Mouse (Mus musculus): Measurements from ENCODE around the gene Dynlt1a. TPM values are rescaled to one million over a fixed set of nuclear protein-coding genes. Genes with fewer than 3 reads are reported as not detected.
"Not testable (repeated sequence)": the region's sequence is repeated elsewhere in the genome, so short reads cannot be mapped to it uniquely, and the experiment has no call there.

Dynlt1a gene
- polyA plus RNA-seq, 1 experiment from 2014 or later = 52.7 TPM

GRCm38 (mm10) chr17:6312755-6313154 is 4.5 kb downstream of the Dynlt1a start:
- not testable (repeated sequence) for H3K27me3 ChIP-seq; H3K4me2 ChIP-seq; H3K27ac ChIP-seq (replicated peaks); H3K9me3 ChIP-seq; H3K4me1 ChIP-seq (replicated peaks); H3K36me3 ChIP-seq; H3K4me3 ChIP-seq; ATAC-seq (ENCODE audit: low FRiP score, low read depth); H3K9ac ChIP-seq
- WGBS = 65% methylated on average over 3 of the region's 3 CpGs

GRCm38 (mm10) chr17:6311716-6312115 is 5.6 kb downstream of the Dynlt1a start:
- not testable (repeated sequence) for H3K9ac ChIP-seq; H3K36me3 ChIP-seq; H3K4me3 ChIP-seq; H3K27me3 ChIP-seq; H3K4me2 ChIP-seq; H3K4me1 ChIP-seq (replicated peaks); H3K27ac ChIP-seq (replicated peaks); ATAC-seq (ENCODE audit: low FRiP score, low read depth); H3K9me3 ChIP-seq
- 94% methylated on average over 7 of the region's 7 CpGs for WGBS

DNA sequence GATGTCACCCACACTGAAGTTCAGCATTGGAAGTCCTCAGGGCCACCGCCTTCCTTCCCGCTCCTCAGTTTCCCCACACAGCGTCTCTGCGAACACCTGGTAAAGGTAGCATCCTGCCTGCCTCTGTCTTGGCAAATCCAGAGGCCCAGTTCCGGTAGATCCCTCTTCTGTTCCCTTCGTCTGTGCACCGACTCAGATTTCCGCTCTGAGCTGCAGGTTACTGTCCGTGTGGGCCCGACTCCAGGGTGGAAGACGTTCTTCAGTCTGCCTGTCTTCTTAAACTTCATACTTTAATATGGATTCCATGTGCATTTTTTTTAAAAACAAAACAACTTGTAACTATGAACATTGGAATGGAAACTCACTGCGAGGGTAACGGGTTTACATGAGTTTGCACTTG is 10.8 kb downstream of the Dynlt1a start:
- not testable (repeated sequence) for H3K27me3 ChIP-seq; H3K4me3 ChIP-seq; H3K9ac ChIP-seq; H3K9me3 ChIP-seq; H3K27ac ChIP-seq (replicated peaks); H3K36me3 ChIP-seq; H3K4me1 ChIP-seq (replicated peaks); H3K4me2 ChIP-seq; ATAC-seq (ENCODE audit: low FRiP score, low read depth)
- WGBS = 95% methylated on average over 11 of the region's 13 CpGs

DNA sequence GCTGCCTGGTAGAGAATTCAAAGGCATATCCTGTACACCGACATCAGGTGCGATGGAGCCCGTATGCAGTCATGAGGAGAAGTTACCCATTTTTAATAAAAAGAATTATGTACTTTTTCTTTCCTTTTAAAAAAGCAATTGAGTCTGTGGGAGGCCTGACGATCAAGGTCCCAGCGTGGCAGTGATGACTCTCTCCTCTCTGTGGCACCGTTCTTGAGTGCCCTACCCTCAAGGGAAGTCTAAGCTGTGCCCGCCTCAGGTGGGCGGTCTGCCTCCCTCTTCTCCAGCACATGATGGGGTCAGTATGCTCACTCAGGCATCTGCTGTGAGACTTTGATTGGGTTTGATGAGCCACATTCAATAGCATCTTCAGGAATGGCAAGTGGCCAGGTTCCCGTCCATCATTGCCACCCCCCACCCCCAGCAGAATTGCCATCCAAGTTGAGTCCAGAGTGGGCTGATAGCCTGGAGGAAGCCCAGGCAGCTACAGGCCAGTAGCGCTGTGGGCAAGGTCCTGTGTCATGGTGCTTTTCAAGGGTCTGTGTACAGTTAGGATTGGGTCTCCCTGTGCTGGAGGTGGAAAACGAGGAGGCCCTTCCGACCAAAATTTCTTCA is 11.5 kb downstream of the Dynlt1a start:
- not testable (repeated sequence) for H3K9ac ChIP-seq; H3K9me3 ChIP-seq; H3K4me3 ChIP-seq; ATAC-seq (ENCODE audit: low FRiP score, low read depth); H3K27ac ChIP-seq (replicated peaks); H3K27me3 ChIP-seq; H3K4me1 ChIP-seq (replicated peaks); H3K4me2 ChIP-seq; H3K36me3 ChIP-seq
- 80% methylated on average over 12 of the region's 12 CpGs for WGBS

GRCm38 (mm10) chr17:6304891-6305290 is 12.4 kb downstream of the Dynlt1a start:
- not testable (repeated sequence) for H3K4me1 ChIP-seq (replicated peaks); ATAC-seq (ENCODE audit: low FRiP score, low read depth); H3K36me3 ChIP-seq; H3K9me3 ChIP-seq; H3K4me2 ChIP-seq; H3K9ac ChIP-seq; H3K27ac ChIP-seq (replicated peaks); H3K4me3 ChIP-seq; H3K27me3 ChIP-seq
- 93% methylated on average over 5 of the region's 6 CpGs for WGBS

DNA sequence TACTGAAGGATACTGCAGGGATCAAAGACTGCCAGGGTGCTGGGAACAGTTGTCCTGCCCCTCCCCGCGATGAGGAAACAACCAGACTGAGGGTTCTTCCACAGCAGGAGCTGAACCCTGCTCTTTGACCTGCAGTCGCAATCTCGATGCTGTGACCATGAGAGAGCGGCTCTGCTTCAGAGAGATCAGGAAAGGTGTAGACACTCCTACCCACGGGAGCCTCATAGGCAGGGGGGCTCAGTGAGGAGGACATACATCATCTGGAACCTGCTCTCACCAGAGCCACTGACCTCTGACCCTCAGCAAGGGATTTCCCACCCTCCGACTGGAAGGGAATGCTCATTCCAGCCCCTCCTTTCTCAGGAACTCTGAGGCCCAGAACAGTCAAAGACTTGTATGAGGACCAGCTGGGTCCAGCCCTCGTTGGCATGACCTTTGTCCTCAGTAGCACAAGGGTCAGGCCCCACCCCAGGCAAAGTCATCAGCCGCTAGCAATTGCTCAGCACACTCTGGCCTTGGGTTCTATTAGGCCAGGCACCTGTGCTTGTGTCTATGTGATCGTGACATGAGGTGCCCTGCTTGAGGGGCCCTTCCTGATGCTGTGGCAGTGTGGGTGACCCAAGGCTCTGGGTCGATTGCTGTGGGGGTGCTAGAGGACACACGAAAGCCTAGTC is 17.0 kb downstream of the Dynlt1a start:
- H3K9me3 ChIP-seq; H3K4me1 ChIP-seq (replicated peaks); H3K9ac ChIP-seq; ATAC-seq (ENCODE audit: low FRiP score, low read depth); H3K4me3 ChIP-seq; H3K36me3 ChIP-seq; H3K4me2 ChIP-seq; H3K27me3 ChIP-seq; H3K27ac ChIP-seq (replicated peaks): not testable (repeated sequence)
- WGBS = 71% methylated on average over 7 of the region's 12 CpGs

- 85% methylated on average over 9 of the region's 15 CpGs for WGBS
- H3K4me1 ChIP-seq (replicated peaks); H3K9ac ChIP-seq: not testable (repeated sequence)
Observed at GRCm38 (mm10) chr17:6297060-6297795, 20.1 kb downstream of the Dynlt1a start.

DNA sequence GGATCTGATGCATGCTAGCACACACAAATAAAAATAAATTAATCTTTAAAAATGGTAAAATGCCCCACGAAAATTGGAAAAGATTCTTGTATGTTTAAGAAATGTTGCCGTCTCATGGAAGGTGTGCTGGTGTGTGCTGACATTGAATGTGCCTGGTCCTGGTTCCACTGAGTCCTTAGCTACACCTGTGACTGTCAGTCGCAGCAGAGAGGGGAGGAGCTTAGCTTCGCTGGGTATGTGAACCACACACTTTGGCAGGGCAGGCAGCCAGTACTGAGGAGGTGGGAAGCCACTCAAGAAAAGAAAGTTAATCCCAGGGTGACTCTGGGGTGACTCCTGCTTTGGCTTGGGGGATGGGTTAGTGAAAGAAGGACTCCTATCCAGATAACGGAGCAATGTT is 23.4 kb downstream of the Dynlt1a start:
- not testable (repeated sequence) for ATAC-seq (ENCODE audit: low FRiP score, low read depth)
- no CpG with 5 or more reads among the region's 5 CpGs for WGBS

More at GRCm38 (mm10) chr17:6297060-6297795, 20.1 kb downstream of the Dynlt1a start:
- ATAC-seq (ENCODE audit: low FRiP score, low read depth); H3K4me2 ChIP-seq; H3K27me3 ChIP-seq; H3K27ac ChIP-seq (replicated peaks); H3K9me3 ChIP-seq; H3K36me3 ChIP-seq; H3K4me3 ChIP-seq: not testable (repeated sequence)

DNA sequence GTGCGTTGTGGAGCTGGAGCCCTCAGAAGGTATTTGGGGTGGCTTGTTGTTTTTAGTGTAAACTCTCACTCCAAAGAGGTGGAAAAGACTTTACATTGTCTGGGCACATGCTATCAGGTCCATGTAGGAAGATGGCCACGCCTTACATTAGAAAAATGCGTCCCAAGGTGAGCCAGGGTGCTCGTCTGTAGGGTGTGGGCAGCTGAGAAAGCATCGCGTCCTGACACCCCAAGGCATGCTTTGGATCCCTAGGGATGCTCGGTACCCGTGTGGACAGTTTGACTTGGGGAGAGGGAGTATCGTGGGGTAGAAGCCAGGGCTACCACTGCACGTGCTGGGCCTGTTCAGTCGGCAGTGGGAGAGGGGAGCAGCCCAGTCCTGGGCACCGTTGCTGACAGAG is 28.3 kb downstream of the Dynlt1a start:
- WGBS = 96% methylated on average over 12 of the region's 12 CpGs
- H3K4me1 ChIP-seq (replicated peaks); H3K4me2 ChIP-seq: not testable (repeated sequence)

More for the DNA sequence above, 23.4 kb downstream of the Dynlt1a start:
- not testable (repeated sequence) for H3K4me2 ChIP-seq; H3K27me3 ChIP-seq; H3K36me3 ChIP-seq; H3K27ac ChIP-seq (replicated peaks); H3K9me3 ChIP-seq; H3K4me3 ChIP-seq; H3K4me1 ChIP-seq (replicated peaks); H3K9ac ChIP-seq

DNA sequence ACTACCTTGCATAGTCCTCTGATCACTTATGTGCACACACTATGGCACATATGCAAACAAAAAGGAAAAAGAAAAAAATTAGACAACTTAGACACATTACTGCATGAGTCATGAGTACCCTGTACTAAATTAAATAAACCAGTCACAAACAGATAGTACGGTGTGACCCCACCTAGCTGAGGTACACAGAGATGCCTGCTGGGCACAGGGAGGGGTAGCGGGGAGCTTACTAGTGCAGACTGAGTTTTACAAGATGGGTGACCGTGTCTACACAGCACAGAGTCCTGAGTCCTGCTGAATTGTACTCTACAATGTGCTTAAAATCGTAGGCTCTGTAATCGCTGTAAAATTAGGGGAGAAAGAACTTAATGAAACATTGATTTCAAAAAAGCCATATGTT is 31.1 kb downstream of the Dynlt1a start:
- H3K4me2 ChIP-seq; ATAC-seq (ENCODE audit: low FRiP score, low read depth); H3K27me3 ChIP-seq; H3K9ac ChIP-seq; H3K27ac ChIP-seq (replicated peaks); H3K4me3 ChIP-seq; H3K4me1 ChIP-seq (replicated peaks); H3K36me3 ChIP-seq; H3K9me3 ChIP-seq: not testable (repeated sequence)
- WGBS = 96% methylated on average over 5 of the region's 5 CpGs

More for the DNA sequence above, 28.3 kb downstream of the Dynlt1a start:
- H3K9ac ChIP-seq; ATAC-seq (ENCODE audit: low FRiP score, low read depth); H3K4me3 ChIP-seq; H3K36me3 ChIP-seq; H3K27me3 ChIP-seq; H3K27ac ChIP-seq (replicated peaks); H3K9me3 ChIP-seq: not testable (repeated sequence)

DNA sequence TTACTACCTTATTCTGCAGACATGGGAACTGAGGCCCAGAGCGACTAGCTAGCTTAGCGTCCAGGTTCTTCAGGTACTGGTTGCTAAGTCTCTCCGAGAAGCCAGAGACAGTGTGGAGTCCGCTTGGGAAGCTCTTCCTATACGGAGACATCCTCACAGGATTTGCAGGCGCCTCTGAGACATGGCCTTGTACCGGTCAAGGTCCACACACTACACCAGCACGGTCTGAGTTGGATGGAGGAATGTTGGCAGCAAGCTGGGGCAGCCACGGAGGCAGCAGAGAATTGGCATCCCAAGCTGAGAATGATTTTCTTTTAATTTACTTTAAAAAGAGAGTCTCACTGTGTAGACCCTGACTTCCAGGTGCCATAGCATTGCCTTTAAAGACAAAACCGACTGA is 34.2 kb downstream of the Dynlt1a start:
- H3K27me3 ChIP-seq; H3K9ac ChIP-seq; H3K9me3 ChIP-seq; H3K36me3 ChIP-seq; H3K4me1 ChIP-seq (replicated peaks); H3K4me2 ChIP-seq; H3K4me3 ChIP-seq; H3K27ac ChIP-seq (replicated peaks): not testable (repeated sequence)
- 96% methylated on average over 8 of the region's 10 CpGs for WGBS
- ATAC-seq (ENCODE audit: low FRiP score, low read depth) = 0 out of 2 replicates have a peak, but pooled peaks have one; percentile 45

GRCm38 (mm10) chr17:6280513-6280912 is 36.8 kb downstream of the Dynlt1a start:
- H3K27ac ChIP-seq (replicated peaks); H3K4me2 ChIP-seq; H3K4me3 ChIP-seq; H3K4me1 ChIP-seq (replicated peaks); H3K27me3 ChIP-seq; ATAC-seq (ENCODE audit: low FRiP score, low read depth); H3K9ac ChIP-seq; H3K9me3 ChIP-seq; H3K36me3 ChIP-seq: not testable (repeated sequence)
- WGBS = 95% methylated on average over 15 of the region's 19 CpGs
